Mouse (Mus musculus) intestine, embryonic 15.5 days (tissue): ENCODE results near the gene Pttg1. TPM values are rescaled to one million over a fixed set of nuclear protein-coding genes. Genes with fewer than 3 reads are reported as not detected.

Experiments
- ATAC-seq: fragments of 200-750 bp; cut with Nextera tagmentation; 2 replicates; pipeline ENCODE4 v1.8.0; 2017; ENCODE audit warnings: moderate TSS enrichment, moderate library complexity
- H3K27ac ChIP-seq: fragments of 300-500 bp; sonication (generic); 2 replicates; pipeline ENCODE4 v1.5.1; 2015; ENCODE audit warnings: mild to moderate bottlenecking, inconsistent platforms
- H3K27me3 ChIP-seq: fragments of 300-500 bp; sonication (generic); replicated peaks from 2 replicates; pipeline ENCODE4 v1.6.1; 2015; ENCODE audit warnings: inconsistent platforms
- H3K36me3 ChIP-seq: fragments of 300-500 bp; sonication (generic); 2 replicates; pipeline ENCODE4 v1.6.1; 2015; ENCODE audit warnings: inconsistent platforms
- H3K4me1 ChIP-seq: fragments of 300-500 bp; sonication (generic); replicated peaks from 2 replicates; pipeline ENCODE4 v1.6.1; 2015; ENCODE audit warnings: inconsistent platforms
- H3K4me2 ChIP-seq: fragments of 300-500 bp; sonication (generic); replicated peaks from 2 replicates; pipeline ENCODE4 v1.6.1; 2015; ENCODE audit warnings: mild to moderate bottlenecking, inconsistent platforms
- H3K4me3 ChIP-seq: fragments of 300-500 bp; sonication (generic); replicated peaks from 2 replicates; pipeline ENCODE4 v1.5.1; 2015; ENCODE audit warnings: inconsistent platforms
- H3K9ac ChIP-seq: fragments of 300-500 bp; sonication (generic); 2 replicates; pipeline ENCODE4 v1.6.1; 2015; ENCODE audit warnings: inconsistent platforms
- H3K9me3 ChIP-seq: fragments of 300-500 bp; sonication (generic); 2 replicates; pipeline ENCODE4 v1.6.1; 2016; ENCODE audit warnings: inconsistent platforms
- WGBS: fragments of 180-500 bp; shearing (Covaris S2); methylation state at CpG from one replicate; pipeline ENCODE4 v1.1.7; 2015; 5-methylcytosine and 5-hydroxymethylcytosine counted together
- polyA plus RNA-seq: library from polyadenylated mRNA; unstranded; fragments of >200 nt; fragmentation: Nextera tagmentation; extraction: Ambion mirVana; gene quantifications from 2 replicates; pipeline ENCODE4 v1.2.1, GENCODE M21; 2015

The Pttg1 gene
- polyA plus RNA-seq, 1 experiment from 2014 or later, result 68.6 TPM

DNA sequence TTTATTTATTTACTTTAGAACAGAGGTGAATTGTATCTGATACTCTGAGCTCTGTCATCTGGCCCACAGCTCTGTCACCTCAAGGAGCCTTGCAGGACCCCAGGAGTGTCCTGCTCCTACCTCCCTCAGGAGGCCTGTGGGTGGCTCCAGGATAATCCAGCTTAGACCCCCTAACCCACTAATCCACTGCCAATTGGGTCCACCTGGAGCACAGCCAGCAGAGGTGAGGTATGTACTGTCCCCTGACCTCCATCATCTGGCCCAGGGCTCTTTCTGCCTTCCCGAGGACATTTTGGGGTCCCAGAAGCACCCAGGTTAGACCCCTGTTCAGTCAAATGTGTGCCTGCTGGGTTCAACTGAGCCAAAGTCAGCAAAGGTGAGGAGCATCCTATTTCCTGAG lies 25.9 kb downstream of the Pttg1 start:
- Histone ChIP-seq H3K27ac (no peak overlapping the region), H3K4me2 (no peak overlapping the region), H3K36me3 (no peaks in the 10 kb centered on the region), H3K9me3 (no peaks in the 10 kb centered on the region), H3K4me1 (no peaks in the 10 kb centered on the region), H3K27me3 (no peaks in the 10 kb centered on the region), H3K9ac (no peak overlapping the region), H3K4me3 (no peak overlapping the region)
- ATAC-seq, result no peak
- 86% methylated on average over 1 of the region's 1 CpGs for WGBS

DNA sequence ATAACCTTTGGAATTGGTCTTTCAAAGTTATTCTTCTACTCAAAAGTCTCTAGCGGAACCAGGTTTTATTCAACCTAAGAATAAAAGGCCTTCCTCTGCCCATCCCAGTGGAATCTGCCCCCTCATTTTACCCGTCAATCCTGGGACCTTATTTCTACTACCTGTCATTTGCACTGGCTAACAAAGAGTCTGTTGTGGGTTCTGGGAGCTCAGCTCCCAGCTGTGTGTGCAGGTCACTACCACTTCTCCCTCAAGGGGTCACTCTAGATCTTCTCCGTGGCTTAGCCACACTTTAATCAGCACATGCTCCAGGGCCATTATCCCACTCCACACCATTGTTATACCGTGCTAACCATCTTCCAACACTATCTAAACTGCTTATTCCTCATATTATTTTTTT lies 26.8 kb downstream of the Pttg1 start:
- H3K27ac ChIP-seq, result no peak overlapping the region
- no peaks in the 10 kb centered on the region for H3K27me3 ChIP-seq
- ATAC-seq, result no peak
- WGBS, result 46% methylated on average over 4 of the region's 4 CpGs
- H3K36me3 ChIP-seq, result no peaks in the 10 kb centered on the region
- no peak overlapping the region for H3K4me2 ChIP-seq
- H3K4me1 ChIP-seq, result no peaks in the 10 kb centered on the region
- no peaks in the 10 kb centered on the region for H3K9me3 ChIP-seq
- H3K4me3 ChIP-seq, result no peak overlapping the region
- no peak overlapping the region for H3K9ac ChIP-seq

DNA sequence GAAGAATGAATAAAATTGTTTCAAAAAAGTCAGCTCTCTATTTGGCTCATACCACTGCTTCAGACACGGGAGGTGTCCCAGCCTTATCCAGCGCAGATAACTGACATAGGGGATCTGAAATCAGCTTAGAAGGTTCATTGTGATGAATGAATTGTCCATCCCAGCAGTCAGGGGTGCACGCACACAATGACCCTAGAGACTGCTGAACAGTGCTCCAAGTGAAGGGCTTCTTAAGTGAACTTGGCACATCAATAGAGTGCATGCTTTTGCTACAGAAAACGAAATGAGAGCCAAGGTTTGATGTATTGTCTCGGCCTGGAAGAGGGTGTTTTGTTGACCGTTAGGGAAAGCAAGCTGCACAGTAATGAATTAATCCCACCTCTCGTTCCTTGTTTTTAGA lies 29.4 kb downstream of the Pttg1 start:
- Histone ChIP-seq H3K27me3 (no peaks in the 10 kb centered on the region), H3K9me3 (no peaks in the 10 kb centered on the region), H3K27ac (no peak overlapping the region), H3K36me3 (no peaks in the 10 kb centered on the region), H3K9ac (no peak overlapping the region), H3K4me3 (no peak overlapping the region), H3K4me2 (no peak overlapping the region), H3K4me1 (no peaks in the 10 kb centered on the region)
- WGBS, result 75% methylated on average over 7 of the region's 7 CpGs
- ATAC-seq, result no peak

GRCm38 (mm10) chr11:43396246-43396645 lies 29.8 kb downstream of the Pttg1 start:
- H3K27ac ChIP-seq, result no peak overlapping the region
- no peaks in the 10 kb centered on the region for H3K27me3 ChIP-seq
- WGBS, result 88% methylated on average over 4 of the region's 4 CpGs
- H3K4me2 ChIP-seq, result no peak overlapping the region
- ATAC-seq, result no peak
- H3K9ac ChIP-seq, result no peak overlapping the region
- H3K4me3 ChIP-seq, result no peak overlapping the region
- no peaks in the 10 kb centered on the region for H3K36me3 ChIP-seq
- no peaks in the 10 kb centered on the region for H3K9me3 ChIP-seq
- H3K4me1 ChIP-seq, result no peaks in the 10 kb centered on the region

GRCm38 (mm10) chr11:43395073-43395948 lies 30.7 kb downstream of the Pttg1 start:
- no peak overlapping the region for H3K9ac ChIP-seq
- H3K36me3 ChIP-seq, result no peaks in the 10 kb centered on the region
- H3K4me3 ChIP-seq, result no peak overlapping the region
- no peak for ATAC-seq
- no peaks in the 10 kb centered on the region for H3K4me1 ChIP-seq
- no peaks in the 10 kb centered on the region for H3K9me3 ChIP-seq
- no peak overlapping the region for H3K4me2 ChIP-seq
- no peaks in the 10 kb centered on the region for H3K27me3 ChIP-seq
- no peak overlapping the region for H3K27ac ChIP-seq
- WGBS, result 70% methylated on average over 14 of the region's 14 CpGs

- no peaks in the 10 kb centered on the region for H3K9me3 ChIP-seq
- ATAC-seq, result no peak
- no peak overlapping the region for H3K27ac ChIP-seq
- H3K27me3 ChIP-seq, result no peaks in the 10 kb centered on the region
- no peaks in the 10 kb centered on the region for H3K4me1 ChIP-seq
- no peaks in the 10 kb centered on the region for H3K36me3 ChIP-seq
- no peak overlapping the region for H3K4me3 ChIP-seq
- WGBS, result 90% methylated on average over 4 of the region's 4 CpGs
- H3K9ac ChIP-seq, result no peak overlapping the region
- H3K4me2 ChIP-seq, result no peak overlapping the region
Measured at GRCm38 (mm10) chr11:43393325-43393724, 32.7 kb downstream of the Pttg1 start.

DNA sequence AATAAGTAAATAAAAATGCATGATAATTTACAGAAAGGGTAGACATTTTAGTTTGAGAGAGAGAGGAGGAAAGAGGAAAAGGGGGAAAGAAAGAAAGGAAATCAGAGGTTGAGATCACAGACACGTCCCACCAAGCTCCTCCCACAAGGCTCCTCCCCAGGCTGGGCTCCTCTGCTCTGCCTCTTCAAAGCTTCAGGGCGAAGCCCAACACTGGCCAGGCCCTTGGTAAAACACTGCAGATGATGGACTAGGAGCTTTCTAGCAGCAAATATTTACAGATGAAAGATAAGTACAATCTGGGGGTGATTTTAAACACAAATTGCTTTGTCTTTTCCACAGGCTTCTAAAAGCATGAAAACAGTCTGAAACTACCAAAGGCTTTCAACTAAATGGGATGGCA lies 33.3 kb downstream of the Pttg1 start:
- Histone ChIP-seq H3K9me3 (no peaks in the 10 kb centered on the region), H3K9ac (no peak overlapping the region), H3K36me3 (no peaks in the 10 kb centered on the region), H3K4me1 (no peaks in the 10 kb centered on the region), H3K4me2 (no peak overlapping the region), H3K4me3 (no peak overlapping the region), H3K27me3 (no peaks in the 10 kb centered on the region), H3K27ac (no peak overlapping the region)
- ATAC-seq, result no peak
- 33% methylated on average over 2 of the region's 2 CpGs for WGBS

GRCm38 (mm10) chr11:43389118-43389517 lies 36.9 kb downstream of the Pttg1 start:
- no peak for ATAC-seq
- no peak overlapping the region for H3K27ac ChIP-seq
- H3K9me3 ChIP-seq, result no peaks in the 10 kb centered on the region
- H3K9ac ChIP-seq, result no peak overlapping the region
- WGBS, result 89% methylated on average over 7 of the region's 7 CpGs
- H3K4me1 ChIP-seq, result peaks cover 5% of the 10 kb centered on the region; the same call in 1 of the 2 replicates
- no peak overlapping the region for H3K4me2 ChIP-seq
- H3K4me3 ChIP-seq, result no peak overlapping the region
- H3K36me3 ChIP-seq, result no peaks in the 10 kb centered on the region
- H3K27me3 ChIP-seq, result no peaks in the 10 kb centered on the region

DNA sequence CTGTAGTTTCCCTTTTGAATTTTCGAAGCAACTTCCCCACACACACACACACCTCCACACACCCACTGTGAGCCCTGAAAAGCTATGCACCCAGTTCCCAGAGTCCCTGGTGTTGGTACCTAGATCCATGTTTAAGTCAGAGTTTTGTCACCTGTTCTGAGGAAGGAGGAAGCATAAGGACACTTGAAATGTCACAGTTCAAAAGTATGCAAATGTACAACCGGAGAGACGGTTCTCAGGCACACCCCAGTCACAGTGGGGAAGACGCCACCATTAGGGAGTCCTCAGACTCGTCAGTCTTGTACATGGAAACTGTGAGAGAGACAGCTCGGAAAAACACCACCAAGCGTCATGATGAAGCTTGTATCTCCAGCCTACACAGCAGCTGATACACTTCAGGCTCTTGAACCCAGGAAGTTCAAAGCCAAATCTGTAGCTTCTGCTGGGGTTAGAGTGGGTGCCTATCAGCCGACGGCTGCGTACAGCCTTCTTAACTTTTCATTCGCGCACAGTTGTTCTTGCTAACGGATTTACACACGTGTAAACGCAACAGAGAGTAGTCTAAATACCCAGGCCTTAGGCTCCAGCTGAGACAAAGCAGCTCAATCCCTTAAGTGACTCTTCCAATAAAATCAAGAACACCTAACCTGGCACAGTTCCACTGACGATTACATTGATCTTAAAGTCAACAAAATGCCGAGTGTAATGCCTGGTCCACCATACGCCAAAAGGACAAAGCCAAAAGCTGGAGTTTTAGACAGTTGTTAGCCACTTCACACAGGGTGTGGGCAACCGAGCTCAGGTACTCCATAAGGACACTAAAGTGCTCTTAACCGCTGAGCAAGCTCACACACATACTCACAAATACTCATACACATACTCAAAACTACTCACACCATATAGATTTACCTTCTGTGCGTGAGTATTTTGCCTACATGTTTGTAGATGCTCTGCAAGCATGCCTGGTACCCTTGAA lies 37.6 kb downstream of the Pttg1 start:
- ATAC-seq, result no peak
- 72% methylated on average over 21 of the region's 21 CpGs for WGBS
- Histone ChIP-seq H3K9ac (no peak overlapping the region), H3K4me3 (no peak overlapping the region), H3K36me3 (no peaks in the 10 kb centered on the region), H3K27ac (no peak overlapping the region), H3K4me1 (peaks cover 5% of the 10 kb centered on the region; the same call in 1 of the 2 replicates), H3K9me3 (no peaks in the 10 kb centered on the region), H3K27me3 (no peaks in the 10 kb centered on the region), H3K4me2 (no peak overlapping the region)

DNA sequence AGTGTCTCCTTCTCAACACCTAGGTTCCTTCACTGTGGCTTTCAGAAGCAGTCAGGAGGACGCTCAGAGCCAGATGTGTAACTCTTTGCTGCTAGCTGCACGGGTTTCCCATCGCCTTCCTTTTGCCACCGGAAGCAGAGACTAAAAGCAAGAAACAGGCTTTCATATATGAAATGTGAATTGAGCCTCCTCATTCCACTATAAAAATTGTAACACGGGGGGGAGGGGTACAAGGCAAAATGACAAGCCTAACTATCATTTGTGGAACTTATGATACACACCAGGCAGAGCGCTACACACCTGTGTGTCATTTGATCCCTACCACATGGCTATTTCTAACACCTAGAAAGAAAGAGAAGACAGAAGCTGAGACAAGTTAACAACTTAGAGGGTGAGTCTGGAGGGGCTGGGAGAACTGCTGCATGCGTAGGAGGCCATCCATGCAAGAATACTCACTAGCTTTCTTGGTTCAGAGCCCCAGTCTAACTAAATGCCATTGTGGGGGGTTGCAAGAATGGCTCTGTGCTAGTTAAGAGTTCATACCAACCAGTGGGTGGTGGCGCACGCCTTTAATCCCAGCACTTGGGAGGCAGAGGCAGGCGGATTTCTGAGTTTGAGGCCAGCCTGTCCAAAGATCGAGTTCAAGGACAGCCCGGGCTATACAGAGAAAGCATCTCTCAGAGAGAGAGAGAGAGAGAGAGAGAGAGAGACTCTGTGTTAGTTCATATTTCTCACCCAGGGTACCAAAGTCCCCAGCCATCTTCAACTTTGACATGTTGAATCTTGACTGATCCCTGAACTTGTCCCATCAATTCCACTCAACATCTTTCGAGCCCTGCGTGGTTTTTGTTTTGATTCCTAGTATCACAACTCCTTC lies 38.8 kb downstream of the Pttg1 start:
- H3K9ac ChIP-seq, result no peak overlapping the region
- no peak for ATAC-seq
- no peak overlapping the region for H3K4me2 ChIP-seq
- no peak overlapping the region for H3K4me3 ChIP-seq
- 89% methylated on average over 14 of the region's 14 CpGs for WGBS
- H3K4me1 ChIP-seq, result peaks cover 5% of the 10 kb centered on the region; the same call in 1 of the 2 replicates
- H3K36me3 ChIP-seq, result no peaks in the 10 kb centered on the region
- H3K27ac ChIP-seq, result no peak overlapping the region
- no peaks in the 10 kb centered on the region for H3K27me3 ChIP-seq
- no peaks in the 10 kb centered on the region for H3K9me3 ChIP-seq

DNA sequence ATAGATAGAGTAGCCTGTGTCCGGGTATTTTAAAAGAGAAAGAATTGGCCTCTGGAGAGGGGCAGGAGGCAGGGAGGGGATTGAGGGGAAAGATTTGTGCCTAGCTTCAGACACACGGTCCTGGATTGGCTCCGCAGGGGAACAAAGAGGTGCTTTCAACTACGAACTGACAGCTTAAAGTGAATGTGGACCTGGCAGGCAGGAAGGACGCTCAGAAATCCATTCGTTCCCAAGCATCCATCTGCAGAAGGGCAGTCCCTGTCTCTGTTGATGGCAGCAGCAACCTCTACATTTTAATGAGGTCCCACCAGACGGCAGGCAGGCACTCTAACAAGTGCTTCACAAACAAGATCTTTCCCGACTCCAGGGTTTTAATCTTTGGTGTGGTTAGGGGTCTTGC lies 40.3 kb downstream of the Pttg1 start:
- peak overlapping the region; percentile 78 for H3K4me2 ChIP-seq
- H3K4me3 ChIP-seq, result peak overlapping the region; percentile 35
- no peak for ATAC-seq
- peak overlapping the region; percentile 39 for H3K9ac ChIP-seq
- no peaks in the 10 kb centered on the region for H3K36me3 ChIP-seq
- no peaks in the 10 kb centered on the region for H3K9me3 ChIP-seq
- 6% methylated on average over 8 of the region's 8 CpGs for WGBS
- no peaks in the 10 kb centered on the region for H3K27me3 ChIP-seq
- no peak overlapping the region for H3K27ac ChIP-seq
- H3K4me1 ChIP-seq, result peaks cover 5% of the 10 kb centered on the region; the same call in 1 of the 2 replicates
